Mouse (Mus musculus) embryonic stem cell, embryonic (primary cell): ENCODE results near the gene Slc6a20b.
"Not testable (repeated sequence)": the region's sequence is repeated elsewhere in the genome, so short reads cannot be mapped to it uniquely, and the experiment has no call there.

ENCODE experiments used
- CTCF ChIA-PET, 4 experiments: fragments of 300-600 bp in 2 of 4; fragments of 350-600 bp in 2 of 4; sonication (Branson Sonifier 250); formaldehyde crosslinking; loops; one replicate each; lab custom pipeline; 2022; ENCODE audit warnings: inconsistent platforms in 2 of 4; lab: Charles Lee
- POLR2A ChIA-PET, 4 experiments: fragments of 300-600 bp in 2 of 4; fragments of 350-600 bp in 2 of 4; sonication (Branson Sonifier 250); formaldehyde crosslinking; loops; one replicate each; lab custom pipeline; 2022; ENCODE audit warnings: antibody characterized with exemption in 4 of 4, inconsistent platforms in 1 of 4; lab: Charles Lee

The Slc6a20b gene

DNA sequence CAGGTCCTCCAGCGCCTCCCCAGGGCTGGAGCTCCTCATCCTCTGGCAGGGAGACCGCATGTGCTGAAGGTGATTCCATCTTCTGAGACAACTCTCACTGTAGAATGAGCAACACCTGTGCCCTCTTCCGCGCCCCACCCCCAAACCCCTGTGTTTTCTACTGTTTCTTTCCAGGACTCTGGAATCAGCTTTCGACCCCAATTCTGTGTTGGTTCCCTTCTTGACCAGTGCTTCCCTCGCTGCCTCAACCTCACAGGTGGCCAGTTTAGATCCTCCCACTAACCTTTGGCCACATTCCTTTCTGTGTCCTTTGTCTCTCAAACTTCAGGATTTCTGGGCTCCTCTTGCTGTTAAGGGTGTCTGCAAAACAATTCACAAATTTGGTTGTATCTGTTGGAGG is at the start of gene Slc6a20b:
Gene Slc6a20b, minus strand, starts transcription at position 285 of the 400 bp plus-strand sequence.
- ChIA-PET POLR2A (no interaction called here), CTCF (interaction anchor here in 1 of 4 experiments (0.7 kb wide), 1 partner anchor 9 kb away, joined by 3 read pairs; no protein-coding TSS in a partner anchor)

DNA sequence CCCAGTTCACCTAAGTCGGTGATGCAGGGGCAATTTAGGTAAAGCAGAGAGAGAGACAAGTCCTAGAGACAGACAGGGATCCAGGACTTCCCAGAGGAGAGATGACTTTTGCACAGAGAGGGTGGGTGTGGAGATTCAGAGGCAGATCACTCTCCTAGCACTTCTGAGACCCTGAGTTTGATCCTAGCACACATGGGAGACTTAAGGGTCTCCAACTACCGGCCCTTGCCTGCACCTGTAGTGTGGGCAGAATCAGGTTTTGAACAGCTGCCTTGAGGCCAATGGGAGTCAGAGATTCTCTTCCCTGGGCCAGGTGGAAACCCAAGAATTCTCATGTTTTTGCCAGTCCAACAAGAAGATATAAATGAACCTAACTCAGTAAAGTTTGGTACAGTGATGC is 46.8 kb upstream of the Slc6a20b start:
- POLR2A ChIA-PET = interaction anchor here in 1 of 4 experiments (1.8 kb wide), 1 partner anchor 37 kb away, joined by 6 read pairs; no protein-coding TSS in a partner anchor
- CTCF ChIA-PET = interaction anchor here in 1 of 4 experiments (0.6 kb wide), 1 partner anchor 154 kb away, joined by 6 read pairs; no protein-coding TSS in a partner anchor

DNA sequence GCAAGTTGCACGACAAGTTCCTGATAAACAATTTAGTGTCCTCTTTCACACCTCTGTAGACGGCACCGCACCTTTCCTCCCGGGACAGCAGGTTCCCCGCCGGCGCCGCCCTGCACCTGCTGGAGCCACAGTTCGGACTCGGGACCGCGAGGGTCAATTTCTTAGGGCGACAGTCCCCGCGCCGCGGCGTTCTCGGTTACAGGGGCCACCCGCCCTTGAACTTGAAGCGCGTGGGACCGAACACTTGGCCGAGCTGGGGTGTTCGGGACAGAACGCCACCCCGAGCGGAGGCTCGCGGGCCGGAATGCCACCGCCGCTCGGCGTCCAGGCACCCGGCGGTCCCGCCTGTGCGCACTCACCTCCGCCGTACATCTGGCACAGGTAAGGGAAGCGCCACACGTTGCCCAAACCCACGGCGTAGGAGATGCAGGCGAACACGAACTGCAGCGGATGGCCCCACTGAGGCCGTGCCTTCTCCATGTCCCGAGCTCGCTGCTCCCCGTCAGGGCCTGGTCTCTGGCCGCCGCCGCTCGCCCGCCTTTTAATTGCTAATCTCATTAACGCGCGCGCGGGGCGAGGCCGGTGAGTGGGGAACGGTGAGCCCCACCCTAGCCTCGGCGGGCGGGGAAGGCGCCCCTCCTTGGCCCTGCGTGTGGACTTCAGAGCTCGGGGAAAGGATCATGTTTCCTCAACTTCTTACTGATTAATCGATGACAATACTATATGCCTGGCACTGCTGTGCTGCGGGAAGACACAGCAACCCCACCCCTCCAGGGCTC is 46.2 kb upstream of the Slc6a20b start, which contains the start of the genes Ccr9 and Slc6a20a:
Gene Ccr9, plus strand, starts transcription at position 113 of the 779 bp plus-strand sequence.
Gene Slc6a20a, minus strand, starts transcription at position 559 of the 779 bp plus-strand sequence.
- ChIA-PET CTCF (no interaction called here), POLR2A (interaction anchor here in 2 of 4 experiments (1.2 to 1.8 kb wide), 2 partner anchors 17 to 38 kb away, joined by 3 to 6 read pairs; no protein-coding TSS in a partner anchor)

- POLR2A ChIA-PET = no interaction called here
- CTCF ChIA-PET = interaction anchor here in 1 of 4 experiments (0.7 kb wide), 1 partner anchor 14 kb away, joined by 3 read pairs; no protein-coding TSS in a partner anchor
Measured at GRCm38 (mm10) chr9:123665645-123666044, 33.3 kb upstream of the Slc6a20b start.

- POLR2A ChIA-PET = not testable (repeated sequence)
- CTCF ChIA-PET = interaction anchor here in 2 of 4 experiments (0.6 kb wide), 3 partner anchors 115 to 629 kb away, joined by 3 to 7 read pairs (median 3); no protein-coding TSS in a partner anchor
Measured at GRCm38 (mm10) chr9:123659986-123660676, 27.8 kb upstream of the Slc6a20b start.

DNA sequence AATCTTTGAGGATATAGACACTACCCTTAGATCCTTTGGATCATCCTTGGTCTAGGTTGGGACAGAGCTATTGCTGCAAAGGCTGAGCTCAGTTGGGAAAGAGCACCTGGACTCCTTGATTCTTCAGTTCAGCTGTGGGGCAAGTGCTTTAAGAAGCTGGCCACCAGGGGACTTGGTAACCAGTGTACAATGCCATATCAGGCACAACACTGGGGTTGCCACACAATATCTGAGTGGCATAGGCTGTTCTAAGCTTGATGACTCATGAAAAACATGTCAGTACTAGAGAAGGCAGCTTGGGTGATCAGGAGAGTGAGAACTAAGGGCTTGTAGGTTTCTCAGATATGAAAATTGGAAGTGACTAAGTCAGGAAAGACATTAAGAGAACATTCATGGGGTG is 26.6 kb upstream of the Slc6a20b start:
- ChIA-PET POLR2A (no interaction called here), CTCF (no interaction called here)

- POLR2A ChIA-PET = interaction anchor here in 1 of 4 experiments (0.5 kb wide), 1 partner anchor 240 kb away, joined by 5 read pairs; no protein-coding TSS in a partner anchor
- CTCF ChIA-PET = interaction anchor here in 1 of 4 experiments (0.6 kb wide), 1 partner anchor 33 kb away, joined by 10 read pairs; no protein-coding TSS in a partner anchor
Measured at GRCm38 (mm10) chr9:123657457-123657856, 25.1 kb upstream of the Slc6a20b start.

- CTCF ChIA-PET = interaction anchor here in 1 of 4 experiments (0.8 kb wide), 1 partner anchor 14 kb away, joined by 3 read pairs; no protein-coding TSS in a partner anchor
- POLR2A ChIA-PET = no interaction called here
Measured at GRCm38 (mm10) chr9:123651369-123651768, 19.0 kb upstream of the Slc6a20b start.

DNA sequence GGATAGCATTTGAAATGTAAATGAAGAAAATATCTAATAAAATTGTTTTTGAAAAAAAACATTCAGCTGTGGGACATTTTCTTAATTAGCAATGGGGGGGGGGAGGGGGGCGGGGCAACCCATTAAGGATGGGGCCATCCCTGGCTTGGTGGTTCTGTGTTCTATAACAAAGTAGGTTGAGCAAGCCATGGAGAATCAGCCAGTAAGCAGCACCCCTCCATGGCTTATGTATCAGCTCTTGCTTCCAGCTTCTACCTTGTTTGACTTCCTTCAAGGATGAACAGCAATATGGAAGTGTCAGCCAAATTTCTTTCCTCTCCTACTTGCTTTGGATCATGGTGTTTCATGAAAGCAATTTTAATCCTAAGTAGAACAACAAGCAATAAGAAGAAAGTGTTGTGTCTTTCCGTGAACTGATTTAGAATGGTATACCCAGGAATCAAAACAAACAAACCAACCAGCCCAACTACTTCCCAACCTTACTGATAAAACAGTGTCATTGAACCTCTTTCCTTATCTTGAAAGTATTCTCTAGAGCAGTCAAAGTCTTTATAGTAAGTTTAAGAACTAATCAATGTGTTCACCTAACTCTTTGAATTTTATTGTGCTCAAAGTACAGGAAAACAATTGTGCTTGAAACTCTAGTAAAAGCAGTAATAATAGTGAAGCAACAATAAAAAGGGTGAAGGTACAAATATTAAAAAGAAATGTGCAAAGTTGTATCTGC is 17.6 kb upstream of the Slc6a20b start:
- CTCF ChIA-PET = no interaction called here
- POLR2A ChIA-PET = no interaction called here

DNA sequence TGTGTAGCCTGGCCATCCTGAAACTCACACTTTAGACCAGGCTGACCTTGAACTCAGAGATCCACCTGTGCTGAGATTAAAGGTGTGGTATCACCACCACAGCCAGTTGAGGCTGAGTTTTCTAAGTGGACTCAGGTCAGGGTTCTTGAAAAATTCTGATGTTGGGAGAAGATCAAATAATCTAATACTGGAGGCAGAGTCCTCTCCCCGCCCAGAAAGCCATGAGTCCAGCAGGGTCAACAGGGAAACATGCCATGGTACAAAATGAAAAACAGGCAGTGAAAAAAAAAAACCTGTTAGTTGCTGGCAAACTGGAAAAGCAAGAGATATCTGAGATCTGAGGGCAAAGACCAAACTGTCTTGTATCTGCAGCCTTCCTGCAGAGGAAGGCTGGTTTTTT is 7.7 kb upstream of the Slc6a20b start:
- ChIA-PET CTCF (no interaction called here), POLR2A (no interaction called here)

GRCm38 (mm10) chr9:123638668-123639089 is 6.3 kb upstream of the Slc6a20b start:
- POLR2A ChIA-PET = interaction anchor here in 1 of 4 experiments (1.3 kb wide), 1 partner anchor 109 kb away, joined by 3 read pairs; no protein-coding TSS in a partner anchor
- CTCF ChIA-PET = interaction anchor here in 1 of 4 experiments (1.0 kb wide), 3 partner anchors 9 to 158 kb away, joined by 3 to 4 read pairs (median 3); no protein-coding TSS in a partner anchor

GRCm38 (mm10) chr9:123638231-123638630 is 5.9 kb upstream of the Slc6a20b start:
- POLR2A ChIA-PET = interaction anchor here in 1 of 4 experiments (1.3 kb wide), 1 partner anchor 108 kb away, joined by 3 read pairs; no protein-coding TSS in a partner anchor

GRCm38 (mm10) chr9:123636771-123637170 is 4.4 kb upstream of the Slc6a20b start:
- POLR2A ChIA-PET = no interaction called here
- CTCF ChIA-PET = no interaction called here

More at GRCm38 (mm10) chr9:123638231-123638630, 5.9 kb upstream of the Slc6a20b start:
- CTCF ChIA-PET = interaction anchor here in 1 of 4 experiments (1.0 kb wide), 3 partner anchors 8 to 159 kb away, joined by 3 to 4 read pairs (median 3); no protein-coding TSS in a partner anchor

- CTCF ChIA-PET = no interaction called here
Measured at GRCm38 (mm10) chr9:123632993-123633392, 628 bp upstream of the Slc6a20b start.

DNA sequence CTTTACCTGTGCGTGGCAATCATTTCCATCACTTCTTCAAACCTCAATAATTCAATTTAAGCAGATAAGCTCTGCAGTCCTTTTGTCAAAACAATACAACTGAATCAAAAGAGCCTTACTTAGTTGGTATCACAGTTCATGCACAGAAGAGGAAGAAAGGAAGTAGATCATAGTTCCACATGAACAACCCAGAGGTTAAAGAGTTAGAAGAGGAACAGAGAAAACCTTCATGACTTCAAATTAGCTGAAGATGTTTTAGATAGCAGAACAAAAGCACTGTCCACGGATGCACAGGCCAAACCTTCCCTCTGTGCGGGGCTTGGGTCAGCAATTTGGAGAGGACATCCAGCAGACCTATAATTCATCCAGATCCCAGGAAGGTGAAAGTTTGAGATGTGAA is 699 bp downstream of the Slc6a20b start:
- ChIA-PET POLR2A (no interaction called here), CTCF (no interaction called here)

More at GRCm38 (mm10) chr9:123632993-123633392, 628 bp upstream of the Slc6a20b start:
- POLR2A ChIA-PET = no interaction called here

DNA sequence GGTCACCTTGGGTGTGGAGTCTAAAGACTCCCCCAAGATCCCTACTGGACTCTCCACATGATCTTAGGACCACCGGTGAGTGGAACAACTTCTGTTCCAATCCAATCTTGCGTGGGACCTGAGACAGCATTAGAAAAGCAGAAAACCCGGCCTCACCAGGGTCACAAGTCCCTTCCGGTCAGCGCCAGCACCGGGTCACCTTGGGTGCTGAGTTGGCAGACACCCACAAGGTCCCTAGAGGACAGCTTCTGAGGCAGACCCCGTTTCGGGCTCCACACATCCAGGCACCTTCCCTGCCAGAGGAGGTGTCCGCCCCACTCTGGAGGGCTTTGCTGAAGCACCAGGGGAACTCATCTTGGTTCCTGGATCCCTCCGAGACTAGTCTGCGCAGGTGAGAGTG is 6.5 kb downstream of the Slc6a20b start:
- POLR2A ChIA-PET = no interaction called here
- CTCF ChIA-PET = interaction anchor here in 1 of 4 experiments (0.6 kb wide), 1 partner anchor 196 kb away, joined by 4 read pairs; no protein-coding TSS in a partner anchor

- CTCF ChIA-PET = no interaction called here
- POLR2A ChIA-PET = interaction anchor here in 1 of 4 experiments (0.6 kb wide), 1 partner anchor 857 kb away, joined by 5 read pairs; no protein-coding TSS in a partner anchor
Measured at GRCm38 (mm10) chr9:123624741-123625140, 7.6 kb downstream of the Slc6a20b start.
